Mouse (Mus musculus) right cerebral cortex, postnatal 10 days (tissue): ENCODE data around the gene Tjp1.
A peak's percentile ranks its signal among the peaks of the same experiment; 100 is the strongest.

Experiments
- DNase-seq, 2 experiments: peaks; one replicate each; pipeline ENCODE4 v3.0.0; 2021; ENCODE audit warnings: low spot score in 2 of 2

Tjp1 gene

DNA sequence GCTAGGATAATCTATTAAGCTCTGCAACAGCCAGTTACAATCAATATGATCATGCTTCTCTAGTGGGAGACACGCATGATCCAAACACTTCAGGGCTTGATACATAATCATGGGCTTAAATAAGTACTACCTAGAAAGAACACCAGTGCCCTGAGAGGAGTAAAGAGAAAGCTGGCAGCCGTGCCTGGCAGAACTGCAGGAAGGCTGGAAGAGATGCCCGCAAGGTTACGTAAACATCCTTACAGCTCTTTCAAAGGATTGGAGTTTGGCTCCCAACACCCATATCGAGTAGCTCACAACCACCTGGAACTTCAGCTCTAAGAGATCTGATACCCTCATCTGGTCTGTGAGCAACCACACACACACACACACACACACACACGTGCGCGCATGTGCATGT is 167.8 kb downstream of the Tjp1 start:
- DNase-seq, result no peak

DNA sequence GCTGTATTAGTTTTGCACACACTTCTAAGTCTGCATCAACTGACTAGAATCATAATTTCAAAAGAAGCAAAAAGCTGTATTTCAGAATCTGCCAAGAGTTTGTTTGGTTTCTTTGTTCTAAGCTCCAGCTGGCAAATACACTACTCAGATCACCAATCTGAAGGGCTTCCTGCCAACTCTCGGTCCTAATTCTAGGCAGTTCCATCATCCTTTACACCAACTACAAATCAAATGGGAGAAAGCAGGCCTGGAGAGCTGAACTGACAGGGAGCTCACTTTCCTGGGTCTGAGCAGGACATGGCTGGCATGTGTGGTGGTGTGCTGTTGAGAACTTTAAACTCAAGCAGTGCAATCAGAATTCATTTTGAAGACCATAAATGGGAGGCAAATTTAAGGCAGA is 170.0 kb downstream of the Tjp1 start:
- peak; percentile 80 to 84 for DNase-seq

DNA sequence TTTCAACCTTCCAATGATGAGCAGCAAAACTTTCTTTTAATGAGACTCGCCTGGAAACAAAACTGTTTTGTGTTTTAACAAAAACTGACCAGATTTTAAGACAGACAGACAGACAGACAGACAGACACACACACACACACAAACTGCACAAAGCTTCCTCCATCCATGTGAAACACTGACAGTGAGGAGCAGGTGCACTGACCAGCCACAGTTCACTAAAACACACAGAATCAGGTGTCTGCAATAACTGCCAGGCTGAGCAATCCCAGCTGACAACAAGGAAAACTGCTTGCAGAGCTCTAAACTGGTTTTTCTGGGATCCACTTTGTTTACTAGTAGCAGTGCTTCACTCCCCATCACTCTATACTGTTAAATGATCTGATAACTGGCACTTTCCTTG is 171.4 kb downstream of the Tjp1 start:
- no peak for DNase-seq

DNA sequence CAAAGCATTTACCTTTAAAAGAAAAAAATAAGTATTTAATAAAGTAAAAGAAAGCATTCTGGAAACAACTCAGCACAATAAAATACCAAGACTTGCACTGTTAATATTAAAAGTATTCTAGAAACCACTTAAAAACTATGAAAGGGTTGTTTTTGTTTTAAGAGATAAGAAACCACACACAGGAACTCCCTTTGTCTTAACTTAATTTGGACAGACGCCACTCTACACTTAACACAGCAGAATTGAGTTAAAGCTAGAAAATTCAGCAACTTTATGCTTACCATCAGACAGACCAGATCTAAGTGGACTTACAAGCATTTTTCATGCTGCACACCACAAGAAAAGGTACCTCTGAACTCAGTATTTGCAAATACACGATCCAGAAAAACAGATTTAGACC is 172.7 kb downstream of the Tjp1 start:
- no peak for DNase-seq

DNA sequence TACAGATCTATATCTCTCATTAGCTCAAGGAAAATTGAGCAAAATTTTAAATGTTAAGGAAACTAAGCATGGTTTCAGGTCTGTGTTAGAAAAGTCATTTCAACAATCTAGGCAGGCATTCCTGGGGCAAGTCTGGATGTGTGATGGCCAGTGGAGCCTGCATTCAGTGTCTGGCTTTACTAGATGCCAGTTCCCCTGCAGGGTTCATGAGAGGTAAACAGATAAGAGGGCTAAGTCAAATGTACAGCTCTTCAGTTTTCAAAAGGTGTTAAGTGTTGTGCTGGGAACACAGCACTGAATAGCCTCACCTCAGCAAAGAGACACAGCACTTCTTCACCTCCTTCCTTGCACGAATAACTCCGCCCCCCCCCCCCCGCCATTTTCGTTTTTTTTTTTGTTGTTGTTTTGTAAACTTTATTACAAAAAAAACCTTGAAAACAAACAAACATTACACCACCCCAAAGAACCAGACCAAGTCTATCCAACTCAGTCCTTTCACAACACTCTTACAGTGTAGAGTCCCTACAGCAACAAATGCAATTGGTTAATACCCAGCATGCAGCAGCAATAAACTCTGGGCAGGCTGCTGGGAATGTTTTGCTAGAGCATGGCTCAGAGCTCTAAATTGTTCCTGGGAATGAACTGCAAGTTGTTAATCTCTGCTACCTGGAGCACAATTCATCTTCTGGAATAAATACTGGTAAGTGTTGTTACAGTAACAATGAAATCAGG is 177.1 kb downstream of the Tjp1 start:
- DNase-seq, result no peak

DNA sequence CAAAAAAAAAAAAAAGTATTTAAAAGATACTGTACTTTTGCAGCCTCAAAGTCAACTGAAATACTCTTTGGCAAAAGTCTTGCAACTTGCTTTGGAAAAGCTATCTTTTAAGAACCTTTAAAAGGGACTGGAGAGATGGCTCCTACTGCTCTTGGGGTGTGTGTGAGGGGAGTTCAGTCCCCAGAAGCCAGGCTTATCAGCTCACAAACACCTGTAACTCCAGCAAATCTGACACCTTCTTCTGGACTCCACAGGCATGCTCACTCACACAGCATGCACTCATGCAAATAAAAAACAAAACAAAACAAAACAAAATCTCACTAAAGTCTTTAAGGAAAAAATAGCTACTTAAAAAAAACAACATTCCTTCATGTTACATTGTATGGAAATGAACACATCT is 179.0 kb downstream of the Tjp1 start:
- no peak for DNase-seq

DNA sequence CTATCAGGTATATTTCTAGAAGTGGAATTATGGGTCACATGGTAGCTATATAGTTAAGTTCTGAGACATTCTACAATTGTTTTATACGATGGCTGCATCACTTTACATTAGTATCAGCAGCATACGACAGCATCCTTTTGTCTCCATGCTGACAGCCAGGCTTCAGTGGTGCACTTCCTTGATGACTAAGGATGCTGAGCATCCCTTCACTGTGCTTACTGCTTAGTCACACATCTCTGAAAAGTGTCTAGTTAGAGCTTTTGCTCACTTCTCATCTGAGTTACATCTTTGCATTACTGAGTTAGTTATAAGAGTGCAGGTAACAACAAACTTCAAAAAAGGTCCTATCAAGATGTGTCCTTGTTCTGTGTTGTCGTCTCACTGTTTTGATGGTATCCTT is 182.3 kb downstream of the Tjp1 start:
- no peak for DNase-seq

DNA sequence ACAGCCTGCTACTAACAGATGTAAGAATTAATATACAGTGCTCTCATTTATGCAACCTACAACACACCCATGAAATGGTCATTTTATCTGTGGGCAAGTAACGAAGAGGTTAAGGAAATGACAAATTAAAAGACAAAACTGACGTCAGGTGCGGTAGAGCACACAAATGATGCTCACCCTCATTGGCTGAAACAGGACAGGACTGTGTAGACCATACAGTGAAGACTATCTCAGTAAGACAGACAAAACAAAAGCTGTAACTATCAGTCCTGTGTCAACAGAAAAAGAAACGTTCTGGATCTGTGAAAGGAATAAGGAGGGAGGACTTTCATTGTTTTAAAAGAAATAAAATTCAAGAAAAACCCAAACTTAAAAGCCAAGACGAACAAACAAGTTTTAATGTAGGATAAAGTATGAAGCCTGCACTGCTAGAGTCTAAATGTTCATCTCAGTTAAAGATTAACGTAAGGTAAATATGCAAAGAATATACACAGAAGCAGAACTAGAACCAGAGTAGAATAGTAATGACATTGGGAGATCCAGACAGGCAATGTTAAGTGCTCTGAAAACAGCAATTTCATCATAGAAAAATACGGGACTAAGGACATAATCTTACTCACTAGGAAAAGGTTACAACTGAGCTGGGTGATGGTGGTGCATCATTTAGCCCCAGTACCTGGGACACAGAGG is 189.9 kb downstream of the Tjp1 start:
- no peak for DNase-seq

DNA sequence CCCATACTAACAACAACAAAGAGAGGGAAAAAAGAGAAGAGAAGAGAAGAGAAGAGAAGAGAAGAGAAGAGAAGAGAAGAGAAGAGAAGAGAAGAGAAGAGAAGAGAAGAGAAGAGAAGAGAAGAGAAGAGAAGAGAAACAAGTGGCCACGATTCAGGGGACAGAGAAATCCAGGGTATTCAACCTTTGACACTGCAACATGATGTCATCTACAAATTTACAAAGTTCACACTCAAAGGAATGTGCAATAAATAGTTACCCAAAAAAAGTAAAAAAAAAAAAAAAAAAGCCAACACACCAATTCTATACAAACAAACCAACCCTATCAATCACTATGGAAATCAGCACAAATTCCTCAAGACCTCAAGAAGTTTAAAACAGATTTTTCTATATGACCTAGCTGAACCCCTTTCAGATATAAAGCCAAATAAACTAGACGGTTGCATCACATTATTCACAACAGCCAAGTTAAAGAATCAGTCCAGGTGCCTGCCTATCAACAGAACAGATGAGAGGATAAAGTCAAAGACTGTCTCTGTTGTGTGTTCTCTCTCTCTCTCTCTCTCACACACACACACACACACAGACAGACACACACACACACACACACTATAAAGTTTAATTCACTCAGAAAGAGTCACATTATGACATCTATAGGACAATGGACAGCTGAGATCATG is 194.4 kb downstream of the Tjp1 start:
- DNase-seq, result no peak

DNA sequence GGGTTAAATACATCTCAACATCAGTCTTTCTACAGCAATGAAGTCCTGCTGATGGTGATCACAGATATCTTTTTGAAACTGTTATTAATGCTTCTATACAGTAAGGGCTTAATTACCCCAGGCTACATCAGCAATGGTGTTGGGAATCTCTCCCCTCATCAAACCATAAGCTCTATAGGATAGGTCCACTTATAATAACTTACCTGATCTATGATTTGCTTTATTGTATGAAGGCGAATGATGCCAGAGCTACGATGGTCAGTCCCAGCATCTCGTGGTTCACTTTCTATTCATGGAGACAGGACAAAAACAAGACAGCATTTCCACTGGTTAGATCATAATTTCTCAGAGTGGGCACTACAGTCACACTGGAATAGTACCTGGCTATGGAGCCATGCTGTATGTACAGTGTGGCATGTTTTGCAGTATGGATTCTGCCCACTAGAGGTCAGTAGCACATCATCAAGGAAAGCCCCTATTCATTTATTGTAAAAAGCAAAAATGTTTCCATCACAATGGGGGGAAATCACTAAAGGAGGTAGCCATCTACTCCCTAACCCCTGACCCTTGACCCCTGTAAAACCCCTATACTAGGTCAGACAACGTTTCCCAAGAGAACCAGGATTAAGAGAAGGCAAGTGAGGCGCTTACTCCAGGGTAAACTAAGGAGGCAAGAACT is 208.4 kb downstream of the Tjp1 start:
- DNase-seq, result peak; percentile 73 to 85

DNA sequence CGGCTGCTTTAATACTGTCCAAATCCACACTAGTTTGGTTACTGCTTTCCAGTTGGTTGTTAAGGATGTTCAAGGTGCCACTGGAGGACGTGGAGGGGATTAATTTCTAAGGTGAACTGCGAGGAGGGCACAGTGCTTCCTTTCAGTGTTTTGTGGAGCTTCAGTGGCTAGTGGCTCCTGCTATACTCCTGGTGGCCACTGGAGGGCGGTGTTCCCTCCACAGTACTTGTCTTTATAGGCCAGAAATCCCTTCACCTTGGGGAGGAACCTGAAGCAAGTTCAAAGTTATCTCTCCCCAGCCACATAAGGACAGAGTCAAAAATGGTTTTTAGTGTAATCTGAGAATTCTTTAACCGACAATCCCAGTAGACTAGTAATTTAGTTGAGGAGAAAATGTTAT is 210.2 kb downstream of the Tjp1 start:
- DNase-seq, result peak; percentile 52 to 71

DNA sequence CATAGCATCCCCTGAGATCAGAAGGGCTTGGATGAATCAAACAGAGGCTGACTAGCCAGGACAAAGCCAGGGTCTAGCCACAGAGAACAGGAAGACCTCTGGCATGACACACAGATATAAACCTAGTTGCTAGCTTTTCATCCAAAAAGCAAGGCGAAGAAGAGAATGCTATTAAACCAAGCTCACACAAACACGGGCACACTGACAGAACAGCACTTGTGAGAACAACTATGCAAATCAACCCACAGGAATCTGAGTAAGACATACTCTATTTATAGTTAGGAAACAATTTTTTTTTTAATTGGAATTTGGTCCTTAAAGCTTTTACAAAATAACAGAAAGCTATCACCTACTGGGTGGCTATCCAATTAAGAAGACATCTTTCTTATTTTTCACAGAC is 212.4 kb downstream of the Tjp1 start:
- DNase-seq, result no peak

DNA sequence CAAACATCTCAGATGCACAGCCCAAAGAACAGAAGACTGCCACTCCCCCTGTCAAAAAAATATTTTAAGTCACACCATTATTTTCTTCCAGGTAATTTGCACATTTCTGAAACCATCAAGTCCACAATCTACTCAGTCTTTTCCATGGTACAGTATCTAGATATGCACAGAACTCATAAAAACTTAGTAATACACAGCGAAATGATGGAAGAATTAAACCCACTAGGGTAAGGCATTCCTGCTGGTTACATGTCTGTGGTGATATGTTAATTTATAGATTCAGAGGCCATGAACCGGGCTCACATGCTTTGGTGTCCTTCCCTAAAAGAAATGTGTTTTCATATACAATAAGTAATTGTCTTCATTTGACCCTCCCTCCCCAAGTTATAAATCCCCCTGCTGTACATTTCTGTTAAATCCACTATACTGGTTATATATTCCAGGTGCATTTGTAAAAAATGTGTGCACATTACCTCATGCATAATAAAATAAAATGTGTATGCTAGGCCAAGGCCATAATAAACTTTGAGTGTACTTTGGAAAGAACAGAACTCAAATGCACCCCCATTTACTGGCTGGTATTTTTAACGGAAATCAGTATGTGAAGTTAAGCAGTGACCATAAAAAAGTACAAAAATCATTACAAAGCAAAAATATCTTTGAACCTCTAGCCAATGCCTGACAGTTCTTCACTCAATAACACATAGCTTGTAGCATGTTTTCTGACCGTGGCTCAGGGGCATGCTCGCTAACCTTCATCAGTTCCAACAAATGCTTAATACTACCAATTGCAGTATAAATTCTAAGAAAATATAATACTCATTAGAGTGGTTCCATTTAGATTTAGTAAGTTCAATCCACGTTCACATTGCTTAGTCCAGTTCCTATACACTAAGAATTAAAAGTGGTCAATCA is 230.6 kb downstream of the Tjp1 start:
- DNase-seq, result no peak

DNA sequence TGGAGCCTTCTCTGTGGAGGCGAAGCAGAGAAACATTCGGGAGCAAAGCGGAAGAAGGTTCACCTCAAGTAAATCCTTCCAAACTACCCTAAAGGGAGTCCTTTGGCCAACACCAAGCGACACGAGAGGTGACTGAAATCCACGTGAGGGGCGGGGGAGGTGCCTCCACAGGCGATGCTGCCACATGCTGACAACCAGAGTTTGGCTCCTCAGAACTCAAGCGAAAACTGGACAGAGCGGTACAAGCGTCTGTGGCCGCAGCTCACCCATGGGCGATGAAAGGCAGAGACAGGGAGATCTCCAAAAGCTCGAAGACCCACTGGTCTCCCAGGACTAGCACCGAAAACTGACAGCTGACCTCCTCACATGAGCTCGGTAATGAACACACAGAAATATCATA is 244.7 kb downstream of the Tjp1 start:
- DNase-seq, result peak in 1 of 2 experiments; percentile 21

DNA sequence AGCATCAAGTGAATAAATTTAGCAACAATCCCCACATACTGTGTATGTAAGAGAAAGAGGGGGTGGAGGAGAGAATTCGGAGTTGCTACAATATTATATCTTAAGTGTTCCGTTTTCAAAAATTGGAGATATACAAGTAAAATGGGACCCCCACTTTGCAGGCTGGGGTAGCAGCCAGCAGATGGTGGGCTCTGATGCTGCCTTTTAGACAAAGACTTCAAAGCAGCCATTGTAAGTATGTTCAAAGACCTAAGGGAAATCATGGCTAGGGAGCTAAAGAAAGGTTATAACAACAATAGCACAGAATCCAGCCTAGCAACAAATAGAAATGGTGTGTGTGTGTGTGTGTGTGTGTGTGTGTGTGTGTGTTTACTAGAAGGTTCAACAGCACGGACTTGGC is 245.6 kb downstream of the Tjp1 start:
- peak in 1 of 2 experiments; percentile 18 for DNase-seq

DNA sequence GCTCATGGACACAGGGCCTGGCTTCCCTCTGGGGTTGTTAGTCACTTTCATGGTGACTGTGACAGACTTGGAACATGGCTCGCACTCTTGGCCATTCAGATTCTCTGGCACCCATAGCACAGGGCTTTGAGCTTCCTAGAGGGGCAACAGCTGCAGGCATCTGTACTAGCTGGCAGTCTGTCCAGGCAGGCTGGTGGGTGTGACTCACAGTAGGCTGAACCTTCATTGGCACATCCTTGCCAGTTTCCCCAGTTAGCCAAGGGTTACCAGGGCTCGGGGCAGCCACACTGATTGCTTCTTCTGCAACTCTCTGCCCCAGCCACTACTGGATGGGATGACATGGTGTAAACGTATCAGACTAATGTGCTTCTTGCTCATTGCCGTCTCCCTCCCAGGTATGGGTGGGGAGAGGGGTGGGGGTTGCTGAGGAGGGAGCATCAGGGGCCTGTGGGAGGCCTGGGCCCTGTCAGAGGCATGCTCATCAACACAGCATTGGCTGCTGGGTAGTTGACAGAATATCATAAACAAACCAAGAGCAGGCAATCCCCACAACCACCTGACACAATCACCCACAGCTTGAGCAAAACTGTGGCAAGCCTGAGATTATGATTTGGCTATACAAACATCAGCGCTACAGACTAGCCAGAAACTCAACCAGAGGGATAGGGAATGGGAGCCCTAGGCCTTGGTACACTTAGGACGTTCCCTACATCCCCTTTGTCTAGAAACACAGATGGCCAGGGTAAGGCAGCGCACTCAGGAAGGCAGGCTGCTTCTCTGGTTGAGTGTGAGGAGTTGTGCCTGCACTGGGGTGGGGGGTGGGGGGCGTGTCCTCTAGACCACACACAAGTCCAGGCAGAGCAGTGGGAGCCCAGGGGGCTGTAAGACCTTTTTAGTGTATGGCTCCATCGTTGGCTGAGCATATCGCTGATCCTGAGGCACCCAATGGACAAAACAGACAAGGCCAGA is 246.4 kb downstream of the Tjp1 start:
- peak in 1 of 2 experiments; percentile 29 for DNase-seq

DNA sequence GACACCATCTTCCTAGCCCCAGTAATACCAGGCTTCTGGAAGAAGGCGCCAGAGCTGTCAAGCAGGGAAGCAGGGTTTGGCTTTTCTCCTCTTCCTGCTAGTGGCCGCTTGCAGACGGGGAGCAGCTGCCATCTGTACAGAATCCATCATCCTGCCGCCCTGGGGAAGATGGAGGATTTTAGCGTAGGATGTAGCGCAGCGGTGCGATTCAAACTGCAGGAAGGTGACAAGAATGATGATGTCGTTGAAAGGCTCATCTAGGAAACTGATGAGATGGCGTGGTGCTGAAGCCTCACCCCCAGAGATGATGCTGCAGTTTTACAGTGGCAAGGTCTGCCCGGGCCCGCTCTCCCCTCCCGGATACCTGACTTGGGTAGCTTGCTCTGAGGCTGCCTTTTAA is 248.3 kb downstream of the Tjp1 start:
- peak; percentile 37 to 58 for DNase-seq

DNA sequence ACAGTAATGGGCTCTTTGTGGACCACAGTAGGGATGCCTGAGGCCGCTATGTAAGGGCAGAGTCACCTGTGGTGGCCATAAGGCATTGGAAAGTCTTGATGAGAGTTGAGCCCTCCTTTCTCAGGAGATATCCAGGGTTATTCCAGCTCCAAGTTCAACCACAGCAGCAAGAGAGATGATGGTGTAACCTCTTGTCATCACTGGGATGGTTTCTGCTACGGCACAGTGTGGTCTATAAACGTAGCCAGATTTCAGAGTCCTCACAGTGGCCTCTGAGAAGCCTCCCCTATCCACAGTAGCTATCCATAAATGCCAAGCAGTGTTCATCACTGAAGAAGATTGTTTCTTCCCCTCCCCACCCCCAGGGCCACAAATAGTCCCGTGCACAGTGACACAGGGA is 251.8 kb downstream of the Tjp1 start:
- peak in 1 of 2 experiments; percentile 1 for DNase-seq

DNA sequence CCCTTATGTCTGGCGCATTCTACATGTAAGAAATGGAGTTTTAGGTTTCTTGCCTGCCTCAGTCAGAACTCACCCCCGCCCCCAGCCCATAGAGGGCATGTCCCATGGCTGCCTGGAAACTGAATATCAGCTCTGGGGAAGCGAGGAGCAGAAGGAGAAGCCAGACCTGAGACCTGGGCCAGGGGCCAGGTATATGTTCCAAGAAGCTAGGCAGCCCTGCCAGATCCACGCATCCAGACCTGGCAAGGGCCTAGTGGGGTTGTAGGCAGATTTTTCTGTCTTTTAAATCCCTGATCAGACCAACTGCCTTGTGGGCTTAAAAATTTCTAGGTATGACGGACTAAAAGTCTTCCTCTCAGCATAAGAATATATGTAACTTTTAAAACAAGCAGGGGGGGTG is 253.4 kb downstream of the Tjp1 start:
- peak in 1 of 2 experiments; percentile 21 for DNase-seq

DNA sequence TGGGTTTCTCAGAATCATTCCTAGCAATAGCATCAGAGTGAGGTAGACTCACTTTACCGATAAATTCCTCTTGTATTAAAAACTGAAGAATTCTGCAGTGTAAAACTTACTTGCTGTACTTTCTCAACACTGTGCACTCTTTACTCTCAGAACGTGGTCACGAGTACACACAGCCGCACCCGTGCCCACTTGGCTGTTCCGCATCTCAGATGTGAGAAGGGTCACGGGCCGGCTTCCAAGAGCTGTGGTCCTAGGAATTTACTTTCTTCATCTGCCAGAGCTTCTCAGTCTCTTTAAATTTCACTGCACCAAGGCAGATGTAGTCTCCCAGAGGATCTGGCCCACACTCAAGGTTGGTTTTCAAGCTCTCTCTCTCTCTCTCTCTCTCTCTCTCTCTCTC is 277.9 kb downstream of the Tjp1 start:
- peak in 1 of 2 experiments; percentile 21 for DNase-seq
